ENCODE assay signal across 17 mouse cellular contexts in the genomic region with DNA sequence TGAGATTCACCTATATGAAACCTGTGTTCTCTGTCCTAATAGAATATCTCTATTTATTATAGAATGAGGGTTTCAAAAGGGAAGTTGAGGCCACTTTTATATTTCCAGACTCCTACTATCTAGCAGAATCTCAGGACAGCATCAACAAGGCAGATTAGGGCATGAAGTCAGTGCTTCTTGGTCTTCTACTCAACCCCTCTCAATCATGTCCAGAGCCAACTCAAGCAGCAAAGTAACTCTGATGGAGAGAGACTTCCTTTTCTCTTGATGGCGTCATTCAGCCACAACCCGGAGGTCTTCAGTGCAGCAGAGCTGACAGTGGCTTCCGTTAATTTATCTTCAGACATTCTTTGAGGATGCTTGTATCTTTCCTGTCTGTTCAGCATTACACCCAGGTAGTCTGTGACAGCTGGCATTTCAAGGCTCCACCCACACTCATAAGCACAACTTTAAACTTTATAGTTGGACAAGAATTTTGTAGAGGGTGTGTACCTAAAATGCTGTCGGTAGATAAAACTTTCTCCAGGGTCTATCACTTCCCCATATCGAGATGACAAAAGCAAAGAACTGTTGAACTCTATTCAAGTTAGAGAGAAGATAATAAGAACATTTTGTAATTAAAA. TPM values are rescaled to one million over a fixed set of nuclear protein-coding genes. Genes with fewer than 3 reads are reported as not detected.
DNase-seq lines count a peak whose midpoint lies in the region; ATAC-seq lines count a peak whose summit lies in the region.
"Had no signal": no experiment of that assay in that cellular context is flagged by ENCODE, and none has a peak within 500 bp of the region (broad histone marks: within the 10 kb centered on the region; RNA-seq: fewer than 3 reads in every experiment).

No protein-coding gene starts in this region.

- DNase-seq in heart, adult 11 months = peak; percentile 65
- no peak for DNase-seq in heart, postnatal 25 days (ENCODE audit: low spot score)
- DNase-seq in thymus, postnatal 25 days = peak; percentile 65
- DNase-seq in right cerebral cortex, postnatal 36 days (ENCODE audit: low spot score in 2 of 2) = no peak
- DNase-seq in ovary, postnatal 10 days (ENCODE audit: low spot score) = no peak
- no peak for DNase-seq in urinary bladder, postnatal 14 days (ENCODE audit: low spot score)
- DNase-seq: adrenal gland, postnatal 10 days; cerebellum, adult 8-10 months; heart, postnatal 14 days; kidney, adult 8-10 months; left cerebral cortex, postnatal 4 days; lung, postnatal 4 days; midbrain, embryonic 14.5 days had no signal

- intact Hi-C loops in heart, postnatal 25 days (cut with DNase I) = no loop called here

- peak; percentile 84 for ATAC-seq in activated CD4-positive, CD25-positive, alpha-beta regulatory T cell, adult 4 months
- peak; percentile 77 for ATAC-seq in megakaryocyte-erythroid progenitor cell, adult 5-6 weeks (replicated peaks; ENCODE audit: low FRiP score, low TSS enrichment, poor library complexity, severe bottlenecking)
- ATAC-seq: forebrain, embryonic 15.5 days; hindbrain, embryonic 16.5 days had no signal

RNA-seq across cellular contexts. Expression of gene Cd44, which starts 52.5 kb away (rescaled TPM):
- total RNA-seq in heart, postnatal 25 days (2021) = 10 to 100 TPM in 1 of 2 experiments, 1 to 10 TPM in 1; 9.9 to 11.6 TPM
- polyA plus RNA-seq in activated CD4-positive, CD25-positive, alpha-beta regulatory T cell, adult 4 months (2017; shearing (Covaris generic)) = 10 to 100 TPM; 78.7 to 86.7 TPM
- total RNA-seq in megakaryocyte-erythroid progenitor cell, adult 5-6 weeks (2014; fragmentation: Nextera tagmentation) = 111 and 112 TPM in 2 replicates
- total RNA-seq in megakaryocyte-erythroid progenitor cell, adult 5-6 weeks (2017) = 124 and 143 TPM in 2 replicates

Comparison
In these comparisons a context has a peak if more than half of its experiments do, and no peak if none do; other contexts are left out.
1. DNase-seq: peak in heart, adult 11 months (single experiment) and thymus, postnatal 25 days (single experiment); none in heart, postnatal 25 days (single experiment), right cerebral cortex, postnatal 36 days (0 of 2), ovary, postnatal 10 days (single experiment) and urinary bladder, postnatal 14 days (single experiment).
2. RNA of gene Cd44, which starts 52.5 kb away (total RNA-seq): 111 to 143 TPM in megakaryocyte-erythroid progenitor cell, adult 5-6 weeks; 9.9 to 11.6 TPM in heart, postnatal 25 days; every median in the first group is over 4 times any median in the second.